Mouse (Mus musculus) neural tube, embryonic 11.5 days (tissue): Measurements from ENCODE around the gene Dnah17. TPM values are rescaled to one million over a fixed set of nuclear protein-coding genes. Genes with fewer than 3 reads are reported as not detected.

Experiments
- ATAC-seq: fragments of 200-750 bp; cut with Nextera tagmentation; 2 replicates; pipeline ENCODE4 v1.8.0; 2017; ENCODE audit warnings: moderate number of reproducible peaks, mild to moderate bottlenecking, moderate TSS enrichment, moderate library complexity; ENCODE audit not compliant: insufficient read depth, low FRiP score, low TSS enrichment
- DNase-seq: peaks from one replicate; pipeline ENCODE4 v3.0.0-alpha.2; 2015; ENCODE audit warnings: low spot score
- H3K27ac ChIP-seq: fragments of 300-500 bp; sonication (generic); 2 replicates; pipeline ENCODE4 v1.5.1; 2014; ENCODE audit warnings: low read depth, mild to moderate bottlenecking, low read length
- H3K27me3 ChIP-seq: fragments of 300-500 bp; sonication (generic); 2 replicates; pipeline ENCODE4 v1.6.1; 2014; ENCODE audit warnings: mild to moderate bottlenecking, low read length, mixed read lengths; ENCODE audit not compliant: control insufficient read depth, insufficient read depth
- H3K36me3 ChIP-seq: fragments of 300-500 bp; sonication (generic); 2 replicates; pipeline ENCODE4 v1.6.1; 2014; ENCODE audit warnings: mild to moderate bottlenecking, low read length, moderate library complexity, mixed read lengths; ENCODE audit not compliant: control insufficient read depth, insufficient read depth
- H3K4me1 ChIP-seq: fragments of 300-500 bp; sonication (generic); 2 replicates; pipeline ENCODE4 v1.6.1; 2014; ENCODE audit warnings: low read length, mixed read lengths; ENCODE audit not compliant: control insufficient read depth, insufficient read depth
- H3K4me2 ChIP-seq: fragments of 300-500 bp; sonication (generic); 2 replicates; pipeline ENCODE4 v1.6.1; 2014; ENCODE audit warnings: low read depth, mild to moderate bottlenecking, moderate library complexity
- H3K4me3 ChIP-seq: fragments of 300-500 bp; sonication (generic); 2 replicates; pipeline ENCODE4 v1.5.1; 2014; ENCODE audit warnings: low read depth, low read length
- H3K9ac ChIP-seq: fragments of 300-500 bp; sonication (generic); 2 replicates; pipeline ENCODE4 v1.6.1; 2014; ENCODE audit warnings: mild to moderate bottlenecking, low read length
- H3K9me3 ChIP-seq: fragments of 300-500 bp; sonication (generic); 2 replicates; pipeline ENCODE4 v1.6.1; 2016; ENCODE audit warnings: low read length; ENCODE audit not compliant: control insufficient read depth
- WGBS: fragments of 180-500 bp; shearing (Covaris S2); extraction: QIAGEN DNeasy Blood & Tissue Kit; methylation state at CpG from one replicate; pipeline ENCODE4 v1.1.7; 2014; 5-methylcytosine and 5-hydroxymethylcytosine counted together
- polyA plus RNA-seq: library from polyadenylated mRNA; unstranded; fragments of >200 nt; fragmentation: Nextera tagmentation; extraction: Ambion mirVana; gene quantifications from 2 replicates; pipeline ENCODE4 v1.2.1, GENCODE M21; 2014

The Dnah17 gene
- polyA plus RNA-seq, 1 experiment from 2014 or later = 0.13 TPM

DNA sequence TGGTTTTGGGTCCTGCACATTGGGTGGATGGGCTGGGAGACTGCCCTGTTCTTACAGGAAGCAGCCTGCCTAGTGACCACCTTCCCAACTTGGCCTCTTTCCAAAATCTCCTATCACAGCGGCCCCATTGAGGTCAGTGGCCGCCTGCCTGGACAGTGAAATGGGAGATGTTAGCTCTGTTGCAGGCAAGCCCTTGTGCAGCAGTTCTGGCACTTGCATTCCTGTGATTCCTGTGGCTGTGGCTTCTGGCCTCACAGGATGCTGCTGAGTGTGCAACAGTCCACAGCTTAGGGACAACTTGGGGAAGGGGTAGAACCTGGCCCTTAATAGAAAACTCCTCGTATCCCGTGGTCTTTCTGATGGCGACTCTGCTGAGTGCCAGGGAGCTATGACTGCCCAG is 126.7 kb downstream of the Dnah17 start:
- no peak overlapping the region for H3K27ac ChIP-seq
- DNase-seq (no peak), ATAC-seq (no peak)
- H3K4me2 ChIP-seq = no peak overlapping the region
- H3K9ac ChIP-seq = no peak overlapping the region
- no peaks in the 10 kb centered on the region for H3K9me3 ChIP-seq
- H3K4me1 ChIP-seq = peaks cover 7% of the 10 kb centered on the region
- no peak overlapping the region for H3K4me3 ChIP-seq
- peaks cover 17% of the 10 kb centered on the region for H3K36me3 ChIP-seq
- 85% methylated on average over 5 of the region's 5 CpGs for WGBS
- H3K27me3 ChIP-seq = no peaks in the 10 kb centered on the region

DNA sequence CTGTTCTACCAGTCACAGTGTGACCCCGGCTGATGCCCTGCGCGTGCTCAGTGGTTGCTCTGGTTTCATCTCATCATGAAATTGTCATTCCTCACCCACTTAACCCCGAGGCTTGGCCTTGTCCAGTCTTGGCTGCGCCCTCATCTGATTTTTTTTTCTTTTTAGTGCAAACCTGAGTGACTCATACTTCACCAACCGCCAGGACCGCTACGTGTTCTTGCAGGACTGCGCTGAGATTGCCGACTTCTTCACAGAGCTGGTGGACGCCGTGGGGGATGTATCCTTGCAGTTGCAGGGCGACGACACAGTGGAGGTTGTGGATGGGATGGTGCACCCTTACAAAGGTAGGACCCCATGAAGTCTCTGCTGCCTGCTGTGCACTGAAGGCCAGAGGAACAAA is 127.3 kb downstream of the Dnah17 start:
- Histone ChIP-seq H3K9me3 (no peaks in the 10 kb centered on the region), H3K36me3 (peaks cover 17% of the 10 kb centered on the region), H3K27me3 (no peaks in the 10 kb centered on the region), H3K4me2 (no peak overlapping the region), H3K27ac (no peak overlapping the region), H3K4me3 (no peak overlapping the region), H3K9ac (no peak overlapping the region), H3K4me1 (peaks cover 7% of the 10 kb centered on the region)
- DNase-seq = no peak
- ATAC-seq = no peak
- 92% methylated on average over 14 of the region's 14 CpGs for WGBS

DNA sequence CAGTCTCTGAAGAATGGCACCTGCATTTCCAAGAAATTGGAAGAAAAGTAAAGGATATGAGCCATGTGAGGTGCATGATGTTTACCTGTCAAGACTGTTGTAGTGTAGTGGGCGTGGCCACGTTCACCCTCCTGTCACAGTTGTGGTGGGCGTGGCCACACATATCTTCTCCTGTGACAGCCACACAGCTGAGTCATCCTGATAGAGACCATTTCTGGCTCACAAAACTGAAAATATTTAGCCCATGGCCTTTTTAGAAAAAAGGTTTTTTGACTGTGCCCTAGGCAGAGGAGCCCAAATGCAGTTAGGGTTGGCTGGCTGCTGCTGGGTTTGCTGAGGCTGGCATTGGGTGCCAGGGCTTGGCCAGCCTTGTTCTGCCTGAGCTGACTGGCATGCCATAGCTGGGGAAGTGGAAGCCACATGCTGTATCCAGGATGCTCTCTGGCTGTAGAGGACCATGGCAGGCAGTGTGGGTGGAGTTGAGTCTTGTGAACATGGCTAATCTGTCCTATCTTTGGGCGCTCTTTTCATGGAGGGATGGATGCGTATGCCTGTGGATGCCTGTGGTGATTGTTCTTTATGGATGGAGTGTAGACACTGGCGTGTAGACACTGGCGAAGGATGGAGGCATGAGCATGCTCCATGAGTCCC is 129.7 kb downstream of the Dnah17 start:
- 92% methylated on average over 7 of the region's 7 CpGs for WGBS
- H3K36me3 ChIP-seq = peaks cover 16% of the 10 kb centered on the region
- no peak overlapping the region for H3K27ac ChIP-seq
- ATAC-seq = no peak
- H3K9me3 ChIP-seq = no peaks in the 10 kb centered on the region
- H3K9ac ChIP-seq = no peak overlapping the region
- no peak for DNase-seq
- no peak overlapping the region for H3K4me3 ChIP-seq
- no peak overlapping the region for H3K4me2 ChIP-seq
- no peaks in the 10 kb centered on the region for H3K4me1 ChIP-seq
- H3K27me3 ChIP-seq = no peaks in the 10 kb centered on the region

DNA sequence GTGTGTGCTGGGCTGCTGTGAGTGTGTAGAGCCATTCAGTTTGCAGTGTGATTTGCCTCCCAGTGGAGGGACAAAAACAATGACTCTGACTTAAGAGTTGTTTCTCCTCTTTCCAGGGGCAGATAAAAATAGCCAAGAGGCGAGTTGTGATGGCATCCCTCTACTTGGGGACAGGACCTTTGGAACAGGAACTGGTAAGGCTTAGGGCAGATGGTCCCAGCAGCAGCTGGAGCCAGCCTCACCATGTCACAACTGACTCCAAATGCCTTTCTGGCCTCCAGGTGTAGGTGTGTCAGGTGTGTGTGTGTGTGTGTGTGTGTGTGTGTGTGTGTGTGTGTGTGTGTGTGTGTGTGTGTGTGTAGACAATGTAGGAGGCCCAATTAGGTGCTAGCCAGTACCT is 130.4 kb downstream of the Dnah17 start:
- no peak for ATAC-seq
- H3K9ac ChIP-seq = no peak overlapping the region
- H3K9me3 ChIP-seq = no peaks in the 10 kb centered on the region
- H3K36me3 ChIP-seq = peaks cover 12% of the 10 kb centered on the region
- H3K4me2 ChIP-seq = no peak overlapping the region
- H3K4me1 ChIP-seq = no peaks in the 10 kb centered on the region
- 74% methylated on average over 1 of the region's 1 CpGs for WGBS
- DNase-seq = no peak
- H3K27ac ChIP-seq = no peak overlapping the region
- H3K4me3 ChIP-seq = no peak overlapping the region
- no peaks in the 10 kb centered on the region for H3K27me3 ChIP-seq

DNA sequence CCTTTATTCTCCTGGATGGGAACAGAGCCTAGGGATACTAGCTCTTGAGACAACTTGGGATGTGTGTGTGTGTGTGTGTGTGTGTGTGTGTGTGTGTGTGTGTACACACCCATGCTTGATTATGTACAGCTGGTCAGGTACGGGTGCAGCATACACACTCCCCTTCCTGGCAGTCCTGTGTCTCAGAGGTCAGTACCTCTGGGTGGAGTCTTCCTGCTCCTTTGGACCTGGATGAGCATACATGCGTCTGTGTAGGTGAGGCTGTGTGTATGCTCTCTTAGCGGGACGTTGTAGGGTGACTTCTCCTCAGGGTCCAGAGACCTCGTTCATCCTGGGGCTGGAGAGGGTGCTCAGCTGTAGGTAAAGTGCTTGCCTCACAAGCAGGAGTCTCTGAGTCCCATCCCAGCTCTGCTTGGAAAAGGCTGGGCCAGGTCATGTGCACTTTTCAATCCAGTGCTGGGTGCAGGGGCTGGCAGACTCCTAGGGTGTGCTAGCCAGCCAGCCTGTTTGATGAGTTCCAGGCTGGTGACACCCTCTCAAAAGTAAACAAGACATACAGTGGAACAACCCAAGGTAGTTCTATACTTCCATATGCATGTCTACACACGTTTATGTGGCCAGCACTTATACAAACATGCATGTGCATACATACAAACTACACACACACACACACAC is 131.0 kb downstream of the Dnah17 start:
- Histone ChIP-seq H3K4me1 (no peaks in the 10 kb centered on the region; the same call in 1 of the 2 replicates), H3K27me3 (no peaks in the 10 kb centered on the region), H3K4me3 (no peak overlapping the region), H3K4me2 (no peak overlapping the region), H3K36me3 (peaks cover 12% of the 10 kb centered on the region), H3K9ac (no peak overlapping the region), H3K27ac (no peak overlapping the region), H3K9me3 (no peaks in the 10 kb centered on the region)
- ATAC-seq (no peak), DNase-seq (no peak)
- WGBS = 91% methylated on average over 6 of the region's 6 CpGs

DNA sequence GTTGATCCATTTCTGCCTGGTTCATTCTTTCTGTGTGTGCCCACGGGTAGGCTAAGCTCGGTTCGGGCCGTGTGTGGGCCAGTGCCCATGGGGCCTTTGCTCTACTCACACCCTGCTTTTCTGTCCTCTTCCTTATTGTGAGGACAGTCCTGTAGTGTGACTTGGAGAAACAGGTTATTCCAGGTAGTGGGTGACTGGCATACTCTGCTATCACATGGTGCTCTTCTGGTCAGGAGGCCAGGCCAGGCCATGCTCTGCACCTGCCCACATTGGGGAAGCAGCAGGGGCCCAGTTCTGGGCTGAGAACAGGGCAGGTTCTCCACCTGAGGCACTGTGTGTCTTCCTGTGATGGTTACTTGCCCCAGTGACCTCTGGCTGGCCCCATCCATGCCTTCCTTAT is 132.1 kb downstream of the Dnah17 start:
- no peak overlapping the region for H3K4me3 ChIP-seq
- no peak overlapping the region for H3K27ac ChIP-seq
- no peaks in the 10 kb centered on the region; the same call in 1 of the 2 replicates for H3K4me1 ChIP-seq
- H3K9ac ChIP-seq = no peak overlapping the region
- H3K4me2 ChIP-seq = no peak overlapping the region
- no peaks in the 10 kb centered on the region for H3K27me3 ChIP-seq
- no peaks in the 10 kb centered on the region for H3K9me3 ChIP-seq
- peaks cover 6% of the 10 kb centered on the region for H3K36me3 ChIP-seq
- ATAC-seq = no peak
- DNase-seq = no peak
- WGBS = 91% methylated on average over 4 of the region's 4 CpGs

DNA sequence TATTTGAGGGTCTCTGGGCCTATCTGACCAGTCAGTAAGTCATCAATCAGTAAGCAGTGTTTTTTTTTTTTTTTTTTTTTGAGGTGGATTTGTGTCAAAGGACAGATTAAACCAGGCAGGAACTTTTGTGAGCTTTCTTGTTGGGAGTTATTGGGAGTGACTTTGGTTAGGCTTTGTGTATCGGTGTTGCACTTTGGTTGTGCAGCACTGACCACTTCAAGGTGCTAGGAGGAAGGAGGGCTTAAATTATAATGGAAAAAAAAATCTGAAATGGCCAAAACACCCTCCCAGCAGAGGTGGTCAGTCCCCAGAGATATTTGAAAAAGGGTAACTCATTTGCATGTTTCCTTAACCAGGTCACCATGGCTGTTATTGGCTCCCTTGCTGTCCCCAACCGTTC is 133.3 kb downstream of the Dnah17 start:
- H3K36me3 ChIP-seq = peaks cover 3% of the 10 kb centered on the region
- no peaks in the 10 kb centered on the region for H3K9me3 ChIP-seq
- H3K4me1 ChIP-seq = no peaks in the 10 kb centered on the region; the same call in 1 of the 2 replicates
- ATAC-seq (no peak), DNase-seq (no peak)
- no peak overlapping the region for H3K9ac ChIP-seq
- H3K27ac ChIP-seq = no peak overlapping the region
- H3K27me3 ChIP-seq = no peaks in the 10 kb centered on the region
- WGBS = 95% methylated on average over 2 of the region's 2 CpGs
- no peak overlapping the region for H3K4me3 ChIP-seq
- H3K4me2 ChIP-seq = no peak overlapping the region

DNA sequence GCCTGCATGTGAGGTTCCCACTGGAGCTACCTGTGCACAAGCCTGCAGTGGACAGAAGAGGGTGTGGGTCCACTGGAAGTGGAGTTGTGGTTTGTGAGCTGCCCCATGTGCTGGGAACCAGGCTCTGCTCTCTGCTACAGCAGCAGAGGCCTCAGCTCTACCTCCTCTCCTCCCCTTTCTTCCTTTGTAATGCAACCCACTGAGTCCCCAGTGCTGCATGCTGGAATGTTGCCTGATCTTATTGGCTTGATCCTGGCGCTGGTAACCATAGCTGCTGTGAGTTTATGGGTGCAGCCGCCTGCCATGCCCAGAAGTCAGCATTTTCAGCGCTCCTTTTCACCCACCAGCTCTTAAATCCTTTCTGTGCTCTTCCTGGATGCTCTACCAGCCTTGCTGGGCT is 134.4 kb downstream of the Dnah17 start:
- no peaks in the 10 kb centered on the region for H3K36me3 ChIP-seq
- H3K9me3 ChIP-seq = no peaks in the 10 kb centered on the region
- H3K4me3 ChIP-seq = no peak overlapping the region
- DNase-seq (no peak), ATAC-seq (no peak)
- no peaks in the 10 kb centered on the region for H3K27me3 ChIP-seq
- H3K9ac ChIP-seq = no peak overlapping the region
- no peak overlapping the region for H3K4me2 ChIP-seq
- H3K27ac ChIP-seq = no peak overlapping the region
- WGBS = 24% methylated on average over 3 of the region's 3 CpGs
- no peaks in the 10 kb centered on the region; the same call in 1 of the 2 replicates for H3K4me1 ChIP-seq

DNA sequence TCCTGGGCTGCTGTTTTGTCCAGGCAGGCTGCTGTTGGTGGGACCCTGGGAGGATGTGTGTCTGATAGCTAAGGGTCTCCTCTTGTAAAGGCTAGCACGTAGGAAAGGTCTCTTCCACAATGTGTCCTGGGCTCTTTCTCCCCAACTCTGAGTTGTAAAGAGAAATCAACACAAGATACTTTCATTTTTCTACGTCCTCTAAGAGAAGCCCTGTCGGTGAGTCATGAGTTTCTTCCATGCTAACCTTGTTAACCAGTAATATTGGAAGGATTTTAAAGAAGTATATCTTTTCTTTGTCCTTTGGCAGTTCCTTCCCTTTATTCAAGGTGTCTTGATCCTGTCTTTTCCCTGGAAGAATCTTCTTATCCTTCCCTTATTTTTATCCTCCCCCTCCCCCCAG is 134.8 kb downstream of the Dnah17 start:
- Histone ChIP-seq H3K4me2 (no peak overlapping the region), H3K9me3 (no peaks in the 10 kb centered on the region), H3K27me3 (no peaks in the 10 kb centered on the region), H3K4me3 (no peak overlapping the region), H3K4me1 (no peaks in the 10 kb centered on the region; the same call in 1 of the 2 replicates), H3K27ac (no peak overlapping the region), H3K9ac (no peak overlapping the region; the same call in 1 of the 2 replicates), H3K36me3 (no peaks in the 10 kb centered on the region)
- DNase-seq (no peak), ATAC-seq (no peak)
- WGBS = 62% methylated on average over 3 of the region's 3 CpGs
